Mouse (Mus musculus): Measurements from ENCODE around the gene Hist1h3e. TPM values are rescaled to one million over a fixed set of nuclear protein-coding genes. Genes with fewer than 3 reads are reported as not detected.
"Not testable (repeated sequence)": the region's sequence is repeated elsewhere in the genome, so short reads cannot be mapped to it uniquely, and the experiment has no call there.

Gene Hist1h3e
- polyA plus RNA-seq, 1 experiment from 2014 or later, result 4.4 TPM

DNA sequence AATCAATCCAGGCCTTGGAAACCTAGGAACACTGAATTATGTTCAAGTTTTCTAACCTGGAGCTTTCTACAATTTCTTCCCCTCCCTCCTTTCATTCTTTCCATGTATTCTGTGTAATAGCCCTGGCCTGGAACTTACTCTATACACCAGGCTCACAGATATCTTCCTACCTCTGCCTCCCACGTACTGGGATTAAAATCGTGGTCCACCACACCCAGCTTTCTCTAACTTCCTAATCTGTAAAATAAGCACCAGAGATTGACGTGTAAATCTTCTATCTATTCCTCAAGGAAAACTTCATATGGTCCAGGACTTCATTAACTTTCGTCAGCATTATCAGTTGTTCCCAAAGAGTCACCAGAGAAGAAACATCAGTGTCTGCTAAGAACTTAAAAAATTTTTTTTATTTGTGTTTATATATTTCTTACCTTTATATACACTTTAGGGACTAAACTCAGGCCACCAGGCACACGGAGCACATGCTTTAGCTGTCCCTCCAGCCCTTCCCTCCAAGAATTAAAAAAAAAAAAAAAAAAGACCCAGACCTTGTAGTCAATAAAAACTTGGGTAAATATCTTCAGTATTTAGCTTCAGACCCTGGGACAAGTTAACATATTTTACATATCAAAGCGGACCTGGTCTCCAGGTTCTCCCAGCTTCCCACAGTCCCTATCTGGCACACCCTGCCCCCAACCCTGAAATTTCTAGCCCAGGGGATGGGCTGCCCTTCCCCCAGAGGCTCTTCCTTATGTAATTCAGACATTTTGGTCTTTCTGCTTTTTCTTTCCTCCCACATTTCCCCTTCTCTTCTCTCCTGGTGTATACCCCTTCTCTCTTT lies 20.3 kb upstream of the Hist1h3e start:
- peak overlapping the region; percentile 31; the same call in 1 of the 2 replicates for H3K9ac ChIP-seq
- peaks cover 29% of the 10 kb centered on the region for H3K4me1 ChIP-seq
- no peaks in the 10 kb centered on the region for H3K27me3 ChIP-seq
- ATAC-seq (ENCODE audit: insufficient number of reproducible peaks, low FRiP score, low TSS enrichment, low read depth), result no peak
- H3K4me2 ChIP-seq (replicated peaks), result peak overlapping the region; percentile 59
- WGBS, result 6% methylated on average over 6 of the region's 6 CpGs
- peak overlapping the region; percentile 97 for H3K27ac ChIP-seq (replicated peaks)
- H3K36me3 ChIP-seq, result no peaks in the 10 kb centered on the region
- H3K9me3 ChIP-seq (replicated peaks), result no peaks in the 10 kb centered on the region
- peak overlapping the region; percentile 53 for H3K4me3 ChIP-seq (replicated peaks)

DNA sequence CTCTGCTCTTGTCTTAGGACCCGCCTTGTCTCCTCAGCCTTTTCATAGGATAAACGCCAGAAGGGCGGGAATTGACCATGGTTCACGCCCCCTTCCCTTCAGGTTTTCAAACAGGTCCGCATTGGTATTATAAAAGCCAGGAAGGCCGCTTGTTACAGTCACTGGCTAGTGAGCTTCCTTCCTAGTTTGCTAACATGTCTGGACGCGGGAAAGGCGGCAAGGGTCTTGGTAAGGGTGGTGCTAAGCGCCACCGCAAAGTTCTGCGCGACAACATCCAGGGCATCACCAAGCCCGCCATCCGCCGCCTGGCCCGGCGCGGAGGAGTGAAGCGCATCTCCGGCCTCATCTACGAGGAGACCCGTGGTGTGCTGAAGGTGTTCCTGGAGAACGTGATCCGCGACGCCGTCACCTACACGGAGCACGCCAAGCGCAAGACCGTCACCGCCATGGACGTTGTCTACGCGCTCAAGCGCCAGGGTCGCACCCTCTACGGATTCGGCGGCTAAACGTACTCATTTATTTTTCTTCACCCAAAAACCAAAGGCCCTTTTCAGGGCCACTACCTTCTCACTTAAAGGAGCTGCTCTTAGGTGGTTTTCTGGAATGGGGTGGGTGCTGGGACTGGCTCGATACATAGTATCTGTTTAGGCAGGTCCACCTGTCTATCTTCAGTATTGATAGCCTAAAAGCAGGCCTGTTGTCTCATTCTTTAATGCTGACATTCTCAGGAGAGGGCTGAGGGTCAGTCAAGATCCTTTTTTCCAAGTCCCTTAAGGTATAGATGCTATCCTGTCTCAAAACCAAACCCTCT lies 19.4 kb upstream of the Hist1h3e start, which contains the start of gene Hist1h4d:
TSS of gene Hist1h4d (plus strand) at position 191 of the 811 bp plus-strand sequence.
- Histone ChIP-seq H3K4me2 (replicated peaks) (peak within 1 kb of the TSS; percentile 59), H3K4me3 (replicated peaks) (peak within 1 kb of the TSS; percentile 53), H3K36me3 (no peaks in the 10 kb centered on the region), H3K4me1 (peaks cover 36% of the 10 kb centered on the region), H3K27ac (replicated peaks) (peak within 1 kb of the TSS; percentile 97), H3K9me3 (replicated peaks) (no peaks in the 10 kb centered on the region), H3K27me3 (no peaks in the 10 kb centered on the region), H3K9ac (peak within 1 kb of the TSS; percentile 31; the same call in 1 of the 2 replicates)
- under 1% methylated on average over 43 of the region's 43 CpGs for WGBS
- ATAC-seq (ENCODE audit: insufficient number of reproducible peaks, low FRiP score, low TSS enrichment, low read depth), result peak; percentile 90

- Histone ChIP-seq H3K36me3 (no peaks in the 10 kb centered on the region), H3K9ac (no peak overlapping the region), H3K27ac (replicated peaks) (no peak overlapping the region), H3K4me1 (peaks cover 33% of the 10 kb centered on the region), H3K4me2 (replicated peaks) (no peak overlapping the region), H3K9me3 (replicated peaks) (no peaks in the 10 kb centered on the region), H3K27me3 (no peaks in the 10 kb centered on the region), H3K4me3 (replicated peaks) (no peak overlapping the region)
- ATAC-seq (ENCODE audit: insufficient number of reproducible peaks, low FRiP score, low TSS enrichment, low read depth), result no peak
- WGBS, result 80% methylated on average over 1 of the region's 1 CpGs
Observed at GRCm38 (mm10) chr13:23577835-23578234, 15.7 kb upstream of the Hist1h3e start.

GRCm38 (mm10) chr13:23576906-23577639 lies 14.9 kb upstream of the Hist1h3e start:
- Histone ChIP-seq H3K4me3 (replicated peaks) (peak overlapping the region; percentile 46), H3K27me3 (no peaks in the 10 kb centered on the region), H3K36me3 (no peaks in the 10 kb centered on the region), H3K4me1 (peaks cover 32% of the 10 kb centered on the region), H3K9ac (no peak overlapping the region), H3K27ac (replicated peaks) (peak overlapping the region; percentile 84), H3K4me2 (replicated peaks) (peak overlapping the region; percentile 67), H3K9me3 (replicated peaks) (no peaks in the 10 kb centered on the region)
- WGBS, result 32% methylated on average over 6 of the region's 6 CpGs
- no peak for ATAC-seq (ENCODE audit: insufficient number of reproducible peaks, low FRiP score, low TSS enrichment, low read depth)

- no peak for ATAC-seq (ENCODE audit: insufficient number of reproducible peaks, low FRiP score, low TSS enrichment, low read depth)
- peaks cover 30% of the 10 kb centered on the region for H3K4me1 ChIP-seq
- H3K27ac ChIP-seq (replicated peaks), result peak overlapping the region; percentile 84
- no peaks in the 10 kb centered on the region for H3K36me3 ChIP-seq
- no peaks in the 10 kb centered on the region for H3K9me3 ChIP-seq (replicated peaks)
- peak overlapping the region; percentile 67 for H3K4me2 ChIP-seq (replicated peaks)
- no peaks in the 10 kb centered on the region for H3K27me3 ChIP-seq
- H3K4me3 ChIP-seq (replicated peaks), result peak overlapping the region; percentile 46
- 3% methylated on average over 7 of the region's 7 CpGs for WGBS
- H3K9ac ChIP-seq, result peak overlapping the region; percentile 12; the same call in 1 of the 2 replicates
Observed at GRCm38 (mm10) chr13:23576351-23576881, 14.2 kb upstream of the Hist1h3e start.

- Histone ChIP-seq H3K4me3 (replicated peaks) (peak overlapping the region; percentile 46), H3K4me1 (peaks cover 28% of the 10 kb centered on the region), H3K4me2 (replicated peaks) (peak overlapping the region; percentile 67), H3K9ac (peak overlapping the region; percentile 44; the same call in 1 of the 2 replicates), H3K27ac (replicated peaks) (peak overlapping the region; percentile 84)
- not testable (repeated sequence) for H3K27me3 ChIP-seq; H3K9me3 ChIP-seq (replicated peaks); H3K36me3 ChIP-seq; ATAC-seq (ENCODE audit: insufficient number of reproducible peaks, low FRiP score, low TSS enrichment, low read depth)
- WGBS, result under 1% methylated on average over 11 of the region's 40 CpGs
Observed at GRCm38 (mm10) chr13:23575864-23576313, 13.7 kb upstream of the Hist1h3e start.

GRCm38 (mm10) chr13:23575271-23575851 lies 13.2 kb upstream of the Hist1h3e start, which contains the start of gene Hist1h3d:
TSS of gene Hist1h3d (plus strand) at chr13:23575763.
- Histone ChIP-seq H3K4me3 (replicated peaks) (peak within 1 kb of the TSS; percentile 46), H3K27me3 (no peaks in the 10 kb centered on the region), H3K36me3 (no peaks in the 10 kb centered on the region), H3K4me2 (replicated peaks) (peak within 1 kb of the TSS; percentile 67), H3K27ac (replicated peaks) (peak within 1 kb of the TSS; percentile 84), H3K9ac (peak within 1 kb of the TSS; percentile 44; the same call in 1 of the 2 replicates), H3K9me3 (replicated peaks) (no peaks in the 10 kb centered on the region), H3K4me1 (peaks cover 26% of the 10 kb centered on the region)
- peak; percentile 55 for ATAC-seq (ENCODE audit: insufficient number of reproducible peaks, low FRiP score, low TSS enrichment, low read depth)
- WGBS, result under 1% methylated on average over 18 of the region's 18 CpGs

- not testable (repeated sequence) for H3K9me3 ChIP-seq (replicated peaks); H3K9ac ChIP-seq; H3K27me3 ChIP-seq; H3K36me3 ChIP-seq; ATAC-seq (ENCODE audit: insufficient number of reproducible peaks, low FRiP score, low TSS enrichment, low read depth)
- peak overlapping the region; percentile 96 for H3K27ac ChIP-seq (replicated peaks)
- WGBS, result 0% methylated on average over 5 of the region's 39 CpGs
- H3K4me2 ChIP-seq (replicated peaks), result peak overlapping the region; percentile 67
- H3K4me3 ChIP-seq (replicated peaks), result peak overlapping the region; percentile 49
- H3K4me1 ChIP-seq, result peaks cover 29% of the 10 kb centered on the region
Observed at GRCm38 (mm10) chr13:23574546-23575170, 12.5 kb upstream of the Hist1h3e start.

DNA sequence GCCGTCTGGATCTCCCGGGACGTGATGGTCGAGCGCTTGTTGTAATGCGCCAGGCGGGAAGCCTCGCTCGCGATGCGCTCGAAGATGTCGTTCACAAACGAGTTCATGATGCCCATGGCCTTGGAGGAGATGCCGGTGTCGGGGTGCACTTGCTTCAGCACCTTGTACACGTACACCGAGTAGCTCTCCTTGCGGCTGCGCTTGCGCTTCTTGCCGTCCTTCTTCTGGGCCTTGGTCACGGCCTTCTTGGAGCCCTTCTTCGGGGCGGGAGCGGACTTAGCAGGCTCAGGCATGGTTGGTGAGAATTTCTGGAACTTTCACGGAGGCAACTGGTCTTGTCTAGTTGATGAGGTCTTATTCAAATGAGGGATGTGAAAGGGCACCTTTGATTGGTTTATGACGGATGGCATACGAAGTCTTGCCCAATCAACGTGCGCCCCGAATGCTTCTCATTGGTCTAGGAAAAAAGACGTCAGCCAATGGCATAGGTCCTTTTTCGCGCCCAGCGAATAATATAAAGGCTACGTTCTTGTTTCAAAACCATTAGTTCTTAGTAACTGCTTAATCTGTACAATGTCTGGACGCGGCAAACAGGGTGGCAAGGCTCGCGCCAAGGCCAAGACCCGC lies 11.8 kb upstream of the Hist1h3e start, which contains the start of the genes Hist1h2bf and Hist1h2ad:
TSS of gene Hist1h2bf (minus strand) at position 299 of the 627 bp plus-strand sequence.
TSS of gene Hist1h2ad (plus strand) at position 484 of the 627 bp plus-strand sequence.
- Histone ChIP-seq H3K9ac (peak within 1 kb of the TSS; percentile 40), H3K4me3 (replicated peaks) (peak within 1 kb of the TSS; percentile 49), H3K4me1 (peaks cover 29% of the 10 kb centered on the region), H3K4me2 (replicated peaks) (peak within 1 kb of the TSS; percentile 67), H3K27ac (replicated peaks) (peak within 1 kb of the TSS; percentile 96)
- peak; percentile 90 for ATAC-seq (ENCODE audit: insufficient number of reproducible peaks, low FRiP score, low TSS enrichment, low read depth)
- not testable (repeated sequence) for H3K9me3 ChIP-seq (replicated peaks); H3K27me3 ChIP-seq; H3K36me3 ChIP-seq
- under 1% methylated on average over 42 of the region's 42 CpGs for WGBS
